Mouse (Mus musculus): ENCODE results near the gene Adamts18. TPM values are rescaled to one million over a fixed set of nuclear protein-coding genes. Genes with fewer than 3 reads are reported as not detected.
"Not testable (repeated sequence)": the region's sequence is repeated elsewhere in the genome, so short reads cannot be mapped to it uniquely, and the experiment has no call there.

Adamts18 gene
- polyA plus RNA-seq, 1 experiment from 2014 or later, result 3.5 TPM

DNA sequence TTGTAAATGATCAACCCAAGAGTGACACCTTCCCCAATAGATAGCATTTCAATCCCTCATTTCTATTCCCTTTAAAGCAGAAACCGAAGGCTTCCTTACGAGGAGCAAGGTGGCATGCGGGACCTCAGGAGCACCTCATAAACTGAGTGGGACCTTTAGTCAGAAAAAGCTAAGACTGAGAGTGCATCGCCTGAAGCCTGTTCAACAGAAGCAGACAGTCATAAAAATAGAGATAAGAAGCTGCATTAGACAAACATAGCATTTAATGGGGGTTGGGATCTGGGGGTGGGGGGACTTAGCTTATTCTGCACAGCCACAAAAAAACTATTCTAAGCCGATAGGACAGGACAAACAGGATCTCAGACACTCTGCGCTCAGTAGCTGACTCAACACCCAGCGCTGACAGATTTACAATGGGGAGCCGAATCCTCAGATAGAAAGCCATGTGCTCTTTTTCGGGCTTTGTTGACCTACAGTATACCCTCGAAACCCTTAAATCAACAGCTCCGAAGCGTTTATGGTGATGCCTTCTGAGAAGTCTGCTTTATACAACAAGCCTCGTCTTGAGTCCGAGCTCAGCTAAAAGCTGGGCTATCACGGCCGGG lies 27.5 kb downstream of the Adamts18 start:
- Histone ChIP-seq H3K27me3 (ENCODE audit: control insufficient read depth, insufficient read depth, low read length) (no peaks in the 10 kb centered on the region), H3K9ac (ENCODE audit: low read depth, low read length) (no peak overlapping the region), H3K9me3 (ENCODE audit: control insufficient read depth, low read length) (no peaks in the 10 kb centered on the region), H3K4me2 (replicated peaks; ENCODE audit: low read depth, low read length) (no peak overlapping the region), H3K36me3 (ENCODE audit: control insufficient read depth, insufficient read depth, low read length) (no peaks in the 10 kb centered on the region), H3K4me1 (ENCODE audit: control insufficient read depth, insufficient read depth, low read length) (no peaks in the 10 kb centered on the region), H3K4me3 (ENCODE audit: low read length) (no peak overlapping the region), H3K27ac (ENCODE audit: low read depth, low read length) (no peak overlapping the region)
- 21% methylated on average over 16 of the region's 16 CpGs for WGBS
- ATAC-seq (ENCODE audit: low FRiP score, low TSS enrichment), result peak; percentile 76

DNA sequence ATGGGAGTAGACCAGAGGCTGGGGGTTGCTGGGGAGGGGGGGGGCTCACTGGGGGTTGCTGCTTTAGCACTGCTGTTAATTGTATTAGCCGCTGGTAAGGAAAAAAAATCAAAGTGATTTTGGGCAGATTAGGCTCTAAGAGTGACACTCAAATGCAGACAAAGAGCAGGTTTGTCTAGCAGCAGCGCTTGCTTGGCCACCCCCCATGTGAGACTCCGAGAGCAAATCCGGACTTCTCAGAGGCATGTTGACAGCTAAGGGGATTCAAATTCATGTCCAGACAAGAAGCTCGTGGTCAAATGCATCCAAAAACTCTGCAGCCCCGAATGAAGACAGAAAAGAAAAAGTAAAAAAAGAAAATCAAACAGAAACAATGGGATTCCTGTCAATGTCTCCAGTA lies 34.6 kb downstream of the Adamts18 start:
- no peaks in the 10 kb centered on the region for H3K27me3 ChIP-seq (ENCODE audit: control insufficient read depth, insufficient read depth, low read length)
- H3K9ac ChIP-seq (ENCODE audit: low read depth, low read length), result no peak overlapping the region
- WGBS, result 76% methylated on average over 6 of the region's 6 CpGs
- no peak overlapping the region for H3K27ac ChIP-seq (ENCODE audit: low read depth, low read length)
- H3K4me2 ChIP-seq (replicated peaks; ENCODE audit: low read depth, low read length), result no peak overlapping the region
- no peak for ATAC-seq (ENCODE audit: low FRiP score, low TSS enrichment)
- no peaks in the 10 kb centered on the region for H3K9me3 ChIP-seq (ENCODE audit: control insufficient read depth, low read length)
- no peaks in the 10 kb centered on the region for H3K36me3 ChIP-seq (ENCODE audit: control insufficient read depth, insufficient read depth, low read length)
- H3K4me3 ChIP-seq (ENCODE audit: low read length), result no peak overlapping the region
- H3K4me1 ChIP-seq (ENCODE audit: control insufficient read depth, insufficient read depth, low read length), result no peaks in the 10 kb centered on the region

DNA sequence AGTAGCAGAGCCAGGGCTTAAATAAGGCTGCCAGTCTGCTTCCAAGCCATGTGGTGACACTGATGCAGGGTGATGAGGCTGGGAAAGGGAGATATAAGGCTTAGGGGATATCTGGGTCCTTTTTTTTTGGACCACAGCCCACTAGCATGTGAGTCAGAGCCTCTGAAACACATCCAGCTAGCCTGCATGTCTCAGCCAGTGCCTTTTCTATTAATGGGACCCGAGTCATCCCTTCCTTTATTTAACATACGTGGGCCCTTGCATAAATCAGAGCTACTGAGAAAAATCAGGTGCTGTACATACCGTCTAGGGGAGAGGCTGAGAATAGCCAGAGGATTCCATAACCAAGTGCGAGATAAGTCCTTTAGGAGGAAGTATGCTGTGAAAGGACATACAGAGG lies 37.0 kb downstream of the Adamts18 start:
- Histone ChIP-seq H3K9me3 (ENCODE audit: control insufficient read depth, low read length) (no peaks in the 10 kb centered on the region), H3K27ac (ENCODE audit: low read depth, low read length) (no peak overlapping the region), H3K36me3 (ENCODE audit: control insufficient read depth, insufficient read depth, low read length) (no peaks in the 10 kb centered on the region), H3K27me3 (ENCODE audit: control insufficient read depth, insufficient read depth, low read length) (no peaks in the 10 kb centered on the region), H3K9ac (ENCODE audit: low read depth, low read length) (no peak overlapping the region), H3K4me2 (replicated peaks; ENCODE audit: low read depth, low read length) (no peak overlapping the region), H3K4me1 (ENCODE audit: control insufficient read depth, insufficient read depth, low read length) (no peaks in the 10 kb centered on the region), H3K4me3 (ENCODE audit: low read length) (no peak overlapping the region)
- WGBS, result 69% methylated on average over 4 of the region's 4 CpGs
- ATAC-seq (ENCODE audit: low FRiP score, low TSS enrichment), result no peak

DNA sequence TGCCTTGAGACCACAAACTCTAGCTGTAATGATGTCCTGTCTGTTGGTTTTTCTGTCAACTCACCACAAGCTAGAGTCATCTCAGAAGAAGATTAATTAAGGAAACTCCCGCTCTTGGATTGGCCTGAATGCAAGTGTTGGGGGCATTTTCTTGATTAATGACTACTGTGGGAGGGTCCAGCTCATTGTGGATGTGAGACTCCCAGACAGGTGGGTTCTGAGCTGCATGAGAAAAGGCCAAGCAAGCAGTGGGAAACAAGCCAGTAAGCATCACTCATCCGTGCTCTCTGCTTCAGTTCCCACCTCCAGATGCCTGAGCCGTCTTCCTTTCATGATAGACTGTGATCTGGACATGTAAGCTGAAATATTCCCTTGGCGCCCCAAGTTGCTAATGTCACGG lies 38.6 kb downstream of the Adamts18 start:
- H3K9ac ChIP-seq (ENCODE audit: low read depth, low read length), result no peak overlapping the region
- H3K36me3 ChIP-seq (ENCODE audit: control insufficient read depth, insufficient read depth, low read length), result no peaks in the 10 kb centered on the region
- no peak overlapping the region for H3K27ac ChIP-seq (ENCODE audit: low read depth, low read length)
- no peaks in the 10 kb centered on the region for H3K9me3 ChIP-seq (ENCODE audit: control insufficient read depth, low read length)
- WGBS, result 24% methylated on average over 5 of the region's 5 CpGs
- H3K27me3 ChIP-seq (ENCODE audit: control insufficient read depth, insufficient read depth, low read length), result no peaks in the 10 kb centered on the region
- H3K4me1 ChIP-seq (ENCODE audit: control insufficient read depth, insufficient read depth, low read length), result no peaks in the 10 kb centered on the region
- ATAC-seq (ENCODE audit: low FRiP score, low TSS enrichment), result peak; percentile 84
- no peak overlapping the region for H3K4me2 ChIP-seq (replicated peaks; ENCODE audit: low read depth, low read length)
- H3K4me3 ChIP-seq (ENCODE audit: low read length), result no peak overlapping the region

DNA sequence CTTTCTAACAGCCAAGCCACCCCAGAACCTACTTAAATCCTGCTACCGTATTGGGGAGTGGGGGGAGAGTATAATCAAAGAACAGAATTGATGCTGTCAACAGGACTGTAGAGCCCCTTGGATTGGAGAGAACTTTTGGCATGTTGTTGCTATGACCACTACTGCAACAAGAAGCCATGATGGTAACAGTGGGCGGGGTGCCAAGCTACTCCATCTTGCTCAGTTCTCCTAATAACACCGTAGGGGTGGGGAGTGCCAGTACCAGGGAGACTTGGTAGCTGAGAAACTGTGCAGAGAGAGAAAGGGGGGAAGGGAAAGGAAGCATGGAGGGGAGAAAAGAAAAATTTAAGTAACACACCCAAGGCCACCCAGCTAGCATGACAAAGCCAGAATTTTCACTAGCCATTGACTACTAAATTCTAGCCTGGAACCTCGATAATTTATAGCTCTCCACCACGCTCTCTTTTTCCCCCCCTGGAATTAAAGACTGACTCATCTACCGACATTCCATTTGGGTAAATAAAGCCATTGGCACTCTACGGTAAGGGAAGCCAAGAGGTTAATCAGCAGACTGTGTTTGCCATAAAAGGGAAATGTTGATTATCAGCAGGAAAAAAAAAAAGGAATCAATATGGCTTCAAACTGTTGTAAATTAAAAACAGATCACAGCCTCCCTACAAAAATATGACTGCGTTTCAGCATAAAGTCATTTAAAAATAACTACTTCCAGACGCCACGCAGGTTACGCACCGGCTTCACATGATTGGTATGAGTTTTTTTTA lies 44.5 kb downstream of the Adamts18 start:
- no peak overlapping the region for H3K4me2 ChIP-seq (replicated peaks; ENCODE audit: low read depth, low read length)
- no peak overlapping the region for H3K27ac ChIP-seq (ENCODE audit: low read depth, low read length)
- 76% methylated on average over 12 of the region's 12 CpGs for WGBS
- no peaks in the 10 kb centered on the region for H3K36me3 ChIP-seq (ENCODE audit: control insufficient read depth, insufficient read depth, low read length)
- H3K27me3 ChIP-seq (ENCODE audit: control insufficient read depth, insufficient read depth, low read length), result no peaks in the 10 kb centered on the region
- no peak overlapping the region for H3K4me3 ChIP-seq (ENCODE audit: low read length)
- ATAC-seq (ENCODE audit: low FRiP score, low TSS enrichment), result no peak
- H3K4me1 ChIP-seq (ENCODE audit: control insufficient read depth, insufficient read depth, low read length), result no peaks in the 10 kb centered on the region
- no peak overlapping the region for H3K9ac ChIP-seq (ENCODE audit: low read depth, low read length)
- no peaks in the 10 kb centered on the region for H3K9me3 ChIP-seq (ENCODE audit: control insufficient read depth, low read length)

DNA sequence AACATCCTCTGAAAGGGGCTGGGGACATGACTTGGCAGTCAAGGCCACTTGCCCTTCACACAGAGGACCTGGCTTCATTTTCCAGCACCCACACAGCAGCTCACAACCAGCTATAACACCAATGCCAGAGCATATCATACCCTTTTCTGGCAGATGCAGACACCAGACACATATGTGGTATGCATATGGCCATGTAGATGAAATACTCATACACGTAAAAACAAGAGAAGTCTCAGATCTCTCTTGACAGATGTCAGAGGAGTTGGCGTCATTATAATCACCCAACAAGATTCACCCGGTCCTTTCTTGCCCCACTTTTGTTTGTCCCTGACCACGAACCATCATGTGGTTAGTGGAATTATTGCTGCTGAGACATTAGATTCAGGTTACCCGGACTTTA lies 47.0 kb downstream of the Adamts18 start:
- H3K27ac ChIP-seq (ENCODE audit: low read depth, low read length), result no peak overlapping the region
- no peak for ATAC-seq (ENCODE audit: low FRiP score, low TSS enrichment)

DNA sequence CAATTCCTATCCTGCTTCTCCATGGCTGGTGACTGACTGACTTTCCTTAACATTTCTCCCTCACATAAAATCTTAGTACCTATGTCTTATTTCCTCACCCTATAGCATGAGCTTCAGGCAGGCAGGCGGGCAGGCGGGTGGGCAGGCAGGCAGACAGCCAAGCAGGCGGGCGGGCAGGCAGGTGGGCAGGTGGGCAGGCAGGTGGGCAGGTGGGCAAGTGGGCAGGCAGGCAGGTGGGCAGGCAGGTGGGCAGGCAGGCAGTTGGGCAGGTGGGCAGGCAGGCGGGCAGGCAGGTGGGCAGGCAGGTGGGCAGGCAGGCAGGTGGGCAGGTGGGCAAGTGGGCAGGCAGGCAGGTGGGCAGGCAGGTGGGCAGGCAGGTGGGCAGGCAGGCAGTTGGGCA lies 48.0 kb downstream of the Adamts18 start:
- H3K27me3 ChIP-seq (ENCODE audit: control insufficient read depth, insufficient read depth, low read length); H3K27ac ChIP-seq (ENCODE audit: low read depth, low read length); H3K4me3 ChIP-seq (ENCODE audit: low read length); H3K4me1 ChIP-seq (ENCODE audit: control insufficient read depth, insufficient read depth, low read length); ATAC-seq (ENCODE audit: low FRiP score, low TSS enrichment); H3K4me2 ChIP-seq (replicated peaks; ENCODE audit: low read depth, low read length); H3K36me3 ChIP-seq (ENCODE audit: control insufficient read depth, insufficient read depth, low read length); H3K9ac ChIP-seq (ENCODE audit: low read depth, low read length); H3K9me3 ChIP-seq (ENCODE audit: control insufficient read depth, low read length): not testable (repeated sequence)
- WGBS, result 92% methylated on average over 5 of the region's 5 CpGs

More for the DNA sequence above, 47.0 kb downstream of the Adamts18 start:
- 72% methylated on average over 5 of the region's 5 CpGs for WGBS
- Histone ChIP-seq H3K36me3 (ENCODE audit: control insufficient read depth, insufficient read depth, low read length) (no peaks in the 10 kb centered on the region), H3K9ac (ENCODE audit: low read depth, low read length) (no peak overlapping the region), H3K4me3 (ENCODE audit: low read length) (no peak overlapping the region), H3K27me3 (ENCODE audit: control insufficient read depth, insufficient read depth, low read length) (no peaks in the 10 kb centered on the region), H3K4me1 (ENCODE audit: control insufficient read depth, insufficient read depth, low read length) (no peaks in the 10 kb centered on the region), H3K4me2 (replicated peaks; ENCODE audit: low read depth, low read length) (no peak overlapping the region), H3K9me3 (ENCODE audit: control insufficient read depth, low read length) (no peaks in the 10 kb centered on the region)

DNA sequence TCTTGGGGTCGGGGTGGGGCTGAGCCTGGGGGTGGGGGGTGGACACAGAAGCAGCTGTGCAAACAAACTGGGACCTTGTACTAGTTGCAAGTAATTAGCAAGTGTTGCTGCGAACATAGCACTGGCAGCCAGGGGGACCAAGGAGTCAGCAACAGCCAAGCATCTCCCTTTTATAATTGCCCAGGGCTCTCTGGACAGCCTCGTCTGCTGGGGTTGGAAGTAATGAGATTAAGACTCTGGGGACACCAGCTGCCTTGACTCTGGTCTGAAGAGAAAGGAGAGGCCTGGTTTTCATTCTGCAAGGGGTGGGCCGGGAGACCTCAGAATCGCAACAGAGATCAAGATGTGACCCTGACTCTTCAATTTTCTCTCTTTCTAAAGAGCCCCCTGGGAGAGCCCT lies 49.0 kb downstream of the Adamts18 start:
- Histone ChIP-seq H3K9ac (ENCODE audit: low read depth, low read length) (no peak overlapping the region), H3K4me1 (ENCODE audit: control insufficient read depth, insufficient read depth, low read length) (no peaks in the 10 kb centered on the region), H3K4me3 (ENCODE audit: low read length) (no peak overlapping the region), H3K36me3 (ENCODE audit: control insufficient read depth, insufficient read depth, low read length) (no peaks in the 10 kb centered on the region), H3K4me2 (replicated peaks; ENCODE audit: low read depth, low read length) (no peak overlapping the region), H3K27me3 (ENCODE audit: control insufficient read depth, insufficient read depth, low read length) (no peaks in the 10 kb centered on the region), H3K9me3 (ENCODE audit: control insufficient read depth, low read length) (no peaks in the 10 kb centered on the region), H3K27ac (ENCODE audit: low read depth, low read length) (no peak overlapping the region)
- WGBS, result 36% methylated on average over 5 of the region's 5 CpGs
- no peak for ATAC-seq (ENCODE audit: low FRiP score, low TSS enrichment)

DNA sequence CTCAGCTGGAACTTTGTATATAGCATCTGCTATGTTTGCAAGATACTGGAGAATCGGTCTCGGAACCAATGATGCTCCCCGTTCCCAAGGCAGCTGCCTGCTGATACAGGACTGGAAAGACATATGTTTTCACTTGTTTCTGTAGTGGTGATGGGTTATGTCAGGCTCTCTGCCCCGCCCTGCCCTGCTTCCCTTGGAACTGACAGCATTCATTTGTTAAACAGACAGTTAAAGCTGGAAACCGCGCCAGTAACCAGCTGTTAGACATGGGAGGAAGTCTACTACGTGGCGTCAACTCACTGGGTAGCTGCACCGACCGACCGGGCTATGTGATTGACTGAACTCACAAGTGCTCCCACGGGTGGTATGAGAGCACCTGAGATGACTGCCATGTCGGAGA lies 56.7 kb downstream of the Adamts18 start:
- H3K4me2 ChIP-seq (replicated peaks; ENCODE audit: low read depth, low read length), result no peak overlapping the region

More for the DNA sequence above, 56.7 kb downstream of the Adamts18 start:
- ATAC-seq (ENCODE audit: low FRiP score, low TSS enrichment), result no peak
- Histone ChIP-seq H3K9ac (ENCODE audit: low read depth, low read length) (no peak overlapping the region), H3K27ac (ENCODE audit: low read depth, low read length) (no peak overlapping the region), H3K27me3 (ENCODE audit: control insufficient read depth, insufficient read depth, low read length) (no peaks in the 10 kb centered on the region), H3K4me1 (ENCODE audit: control insufficient read depth, insufficient read depth, low read length) (no peaks in the 10 kb centered on the region), H3K36me3 (ENCODE audit: control insufficient read depth, insufficient read depth, low read length) (no peaks in the 10 kb centered on the region), H3K4me3 (ENCODE audit: low read length) (no peak overlapping the region), H3K9me3 (ENCODE audit: control insufficient read depth, low read length) (no peaks in the 10 kb centered on the region)
- 51% methylated on average over 13 of the region's 13 CpGs for WGBS

Measured in kidney, embryonic 14.5 days (tissue).